Mouse (Mus musculus): ENCODE results near the gene Dab1. TPM values are rescaled to one million over a fixed set of nuclear protein-coding genes. Genes with fewer than 3 reads are reported as not detected.

The Dab1 gene
- polyA plus RNA-seq, 2 experiments = 0.19 to 0.34 TPM

GRCm38 (mm10) chr4:104669406-104669805 lies 1050.2 kb downstream of the Dab1 start:
- H3K9ac ChIP-seq (replicated peaks) = no peak overlapping the region
- H3K4me3 ChIP-seq (ENCODE audit: insufficient read depth in 1 of 2, low read depth in 2 of 2, low read length in 2 of 2) = no peak overlapping the region
- H3K4me2 ChIP-seq (ENCODE audit: low read depth) = no peak overlapping the region
- no peaks in the 10 kb centered on the region for H3K4me1 ChIP-seq (replicated peaks; ENCODE audit: control insufficient read depth in 2 of 2, insufficient read depth in 2 of 2, low read length in 1 of 2)
- WGBS (ENCODE audit: insufficient replicate concordance) = 39% methylated on average over 3 of the region's 3 CpGs
- H3K36me3 ChIP-seq (replicated peaks; ENCODE audit: control insufficient read depth, insufficient read depth, low read depth) = no peaks in the 10 kb centered on the region
- no peak overlapping the region for H3K27ac ChIP-seq
- DNase-seq (ENCODE audit: low read depth in 3 of 3, low spot score in 3 of 3) (no peak), ATAC-seq (ENCODE audit: insufficient read depth) (no peak)
- TF ChIP-seq EP300 (IDR thresholded peaks at IDR 0.05; ENCODE audit: low read depth) = no peak
- no peak for TF ChIP-seq CTCF (IDR thresholded peaks at IDR 0.05; ENCODE audit: low read depth)
- H3K27me3 ChIP-seq (ENCODE audit: control insufficient read depth, insufficient read depth, low read length) = no peaks in the 10 kb centered on the region
- no peaks in the 10 kb centered on the region for H3K9me3 ChIP-seq (ENCODE audit: control insufficient read depth, low read length)

DNA sequence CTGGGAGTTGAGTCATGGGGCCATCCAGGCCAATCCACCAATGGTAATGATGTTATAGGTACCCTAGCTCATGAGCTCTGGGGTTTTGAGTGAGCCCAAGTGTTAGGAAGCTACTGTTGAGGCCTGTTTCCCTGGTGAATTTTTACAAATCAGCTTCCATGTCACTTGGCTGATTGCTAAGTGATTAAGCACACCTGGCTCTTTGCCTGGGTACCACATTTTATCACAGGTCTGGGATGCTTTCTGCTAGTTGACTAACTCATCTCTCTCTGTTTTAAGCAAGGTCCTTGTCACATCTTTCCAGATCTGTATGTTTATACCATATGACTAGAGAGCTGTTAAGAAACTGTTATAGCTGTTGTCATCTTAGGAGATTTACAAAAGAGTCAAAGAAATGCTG lies 1051.6 kb downstream of the Dab1 start:
- no peaks in the 10 kb centered on the region for H3K36me3 ChIP-seq (replicated peaks; ENCODE audit: control insufficient read depth, insufficient read depth, low read depth)
- no peak for DNase-seq (ENCODE audit: low read depth in 3 of 3, low spot score in 3 of 3)
- TF ChIP-seq CTCF (IDR thresholded peaks at IDR 0.05; ENCODE audit: low read depth) = no peak
- TF ChIP-seq EP300 (IDR thresholded peaks at IDR 0.05; ENCODE audit: low read depth) = no peak
- no peaks in the 10 kb centered on the region for H3K27me3 ChIP-seq (ENCODE audit: control insufficient read depth, insufficient read depth, low read length)
- H3K27ac ChIP-seq = no peak overlapping the region
- H3K4me1 ChIP-seq (replicated peaks; ENCODE audit: control insufficient read depth in 2 of 2, insufficient read depth in 2 of 2, low read length in 1 of 2) = no peaks in the 10 kb centered on the region
- H3K9ac ChIP-seq (replicated peaks) = no peak overlapping the region
- no peak for ATAC-seq (ENCODE audit: insufficient read depth)
- no peak overlapping the region for H3K4me2 ChIP-seq (ENCODE audit: low read depth)
- no peaks in the 10 kb centered on the region for H3K9me3 ChIP-seq (ENCODE audit: control insufficient read depth, low read length)
- no peak overlapping the region for H3K4me3 ChIP-seq (ENCODE audit: insufficient read depth in 1 of 2, low read depth in 2 of 2, low read length in 2 of 2)

GRCm38 (mm10) chr4:104673317-104673716 lies 1054.2 kb downstream of the Dab1 start:
- TF ChIP-seq CTCF (IDR thresholded peaks at IDR 0.05; ENCODE audit: low read depth) (no peak), EP300 (IDR thresholded peaks at IDR 0.05; ENCODE audit: low read depth) (no peak)

GRCm38 (mm10) chr4:104674706-104675105 lies 1055.5 kb downstream of the Dab1 start:
- TF ChIP-seq EP300 (IDR thresholded peaks at IDR 0.05; ENCODE audit: low read depth) (no peak), CTCF (IDR thresholded peaks at IDR 0.05; ENCODE audit: low read depth) (no peak)
- H3K4me2 ChIP-seq (ENCODE audit: low read depth) = no peak overlapping the region
- ATAC-seq (ENCODE audit: insufficient read depth) (no peak), DNase-seq (ENCODE audit: low read depth in 3 of 3, low spot score in 3 of 3) (no peak)
- no peak overlapping the region for H3K9ac ChIP-seq (replicated peaks)
- H3K9me3 ChIP-seq (ENCODE audit: control insufficient read depth, low read length) = no peaks in the 10 kb centered on the region
- no peaks in the 10 kb centered on the region for H3K27me3 ChIP-seq (ENCODE audit: control insufficient read depth, insufficient read depth, low read length)
- no peaks in the 10 kb centered on the region for H3K36me3 ChIP-seq (replicated peaks; ENCODE audit: control insufficient read depth, insufficient read depth, low read depth)
- H3K27ac ChIP-seq = no peak overlapping the region
- H3K4me1 ChIP-seq (replicated peaks; ENCODE audit: control insufficient read depth in 2 of 2, insufficient read depth in 2 of 2, low read length in 1 of 2) = no peaks in the 10 kb centered on the region
- WGBS (ENCODE audit: insufficient replicate concordance) = 67% methylated on average over 5 of the region's 5 CpGs
- no peak overlapping the region for H3K4me3 ChIP-seq (ENCODE audit: insufficient read depth in 1 of 2, low read depth in 2 of 2, low read length in 2 of 2)

More at GRCm38 (mm10) chr4:104673317-104673716, 1054.2 kb downstream of the Dab1 start:
- no peak overlapping the region for H3K4me3 ChIP-seq (ENCODE audit: insufficient read depth in 1 of 2, low read depth in 2 of 2, low read length in 2 of 2)
- no peaks in the 10 kb centered on the region for H3K9me3 ChIP-seq (ENCODE audit: control insufficient read depth, low read length)
- H3K9ac ChIP-seq (replicated peaks) = no peak overlapping the region
- no peaks in the 10 kb centered on the region for H3K36me3 ChIP-seq (replicated peaks; ENCODE audit: control insufficient read depth, insufficient read depth, low read depth)
- no peak for DNase-seq (ENCODE audit: low read depth in 3 of 3, low spot score in 3 of 3)
- no peak for ATAC-seq (ENCODE audit: insufficient read depth)
- no peak overlapping the region for H3K27ac ChIP-seq
- H3K27me3 ChIP-seq (ENCODE audit: control insufficient read depth, insufficient read depth, low read length) = no peaks in the 10 kb centered on the region
- no peak overlapping the region for H3K4me2 ChIP-seq (ENCODE audit: low read depth)
- no peaks in the 10 kb centered on the region for H3K4me1 ChIP-seq (replicated peaks; ENCODE audit: control insufficient read depth in 2 of 2, insufficient read depth in 2 of 2, low read length in 1 of 2)
- 62% methylated on average over 3 of the region's 3 CpGs for WGBS (ENCODE audit: insufficient replicate concordance)

DNA sequence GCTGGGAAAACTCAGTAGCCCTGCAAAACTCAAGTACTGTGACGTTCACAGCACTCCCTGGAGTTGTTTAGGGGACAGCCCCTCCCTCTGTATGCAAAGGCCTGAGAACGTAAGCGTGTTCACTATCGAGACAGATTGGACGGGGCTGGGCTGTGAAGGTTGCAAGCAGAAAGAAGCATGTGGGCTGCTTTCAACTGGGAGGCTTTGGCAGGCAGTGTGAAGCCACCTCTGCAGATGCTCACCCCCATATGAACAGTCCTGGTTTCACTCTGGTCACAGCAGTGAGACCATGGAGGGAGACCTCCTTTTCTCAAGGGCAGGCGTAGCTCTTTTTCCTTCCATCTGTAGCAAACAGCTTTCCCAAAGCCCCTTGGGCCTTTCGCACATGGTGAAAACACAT lies 1059.1 kb downstream of the Dab1 start:
- Histone ChIP-seq H3K27me3 (ENCODE audit: control insufficient read depth, insufficient read depth, low read length) (no peaks in the 10 kb centered on the region), H3K9ac (replicated peaks) (no peak overlapping the region), H3K9me3 (ENCODE audit: control insufficient read depth, low read length) (no peaks in the 10 kb centered on the region), H3K36me3 (replicated peaks; ENCODE audit: control insufficient read depth, insufficient read depth, low read depth) (no peaks in the 10 kb centered on the region), H3K4me3 (ENCODE audit: insufficient read depth in 1 of 2, low read depth in 2 of 2, low read length in 2 of 2) (no peak overlapping the region), H3K27ac (no peak overlapping the region), H3K4me1 (replicated peaks; ENCODE audit: control insufficient read depth in 2 of 2, insufficient read depth in 2 of 2, low read length in 1 of 2) (no peaks in the 10 kb centered on the region), H3K4me2 (ENCODE audit: low read depth) (no peak overlapping the region)
- 70% methylated on average over 7 of the region's 7 CpGs for WGBS (ENCODE audit: insufficient replicate concordance)
- ATAC-seq (ENCODE audit: insufficient read depth) (no peak), DNase-seq (ENCODE audit: low read depth in 3 of 3, low spot score in 3 of 3) (no peak)
- no peak for TF ChIP-seq CTCF (IDR thresholded peaks at IDR 0.05; ENCODE audit: low read depth)
